Mouse (Mus musculus) leukemia stem cell, adult 10-12 weeks (primary cell): ENCODE results near the gene Clip1. TPM values are rescaled to one million over a fixed set of nuclear protein-coding genes. Genes with fewer than 3 reads are reported as not detected.

Experiments
- polyA plus RNA-seq: library from polyadenylated mRNA; stranded (reverse); fragments of >175 nt; gene quantifications from 2 replicates; pipeline ENCODE4 v1.2.3, GENCODE M21; 2012; ENCODE audit warnings: low replicate concordance

The Clip1 gene
- 11.8 and 16.6 TPM in 2 replicates for polyA plus RNA-seq

GRCm38 (mm10) chr5:123684221-123685144 lies at the start of gene Clip1:
TSS of gene Clip1 (minus strand) at chr5:123684618.

GRCm38 (mm10) chr5:123720328-123721311 lies 36.2 kb upstream of the Clip1 start, which contains the start of gene Zcchc8:
TSS of gene Zcchc8 (minus strand) at chr5:123721100.

GRCm38 (mm10) chr5:123572357-123573186 lies 111.8 kb downstream of the Clip1 start, which contains the start of gene Vps33a:
TSS of gene Vps33a (minus strand) at chr5:123573038.

Other genes with a start within 250 kb of the Clip1 start
- gene Lrrc43, start 195.3 kb downstream of the Clip1 start, polyA plus RNA-seq = not detected in 2 replicates
- gene Il31, start 195.1 kb downstream of the Clip1 start, polyA plus RNA-seq = not detected in 2 replicates
- not detected in 2 replicates for gene B3gnt4, start 174.2 kb downstream of the Clip1 start, polyA plus RNA-seq
- 3.0 and 8.0 TPM in 2 replicates for gene Diablo, start 160.4 kb downstream of the Clip1 start, polyA plus RNA-seq
- 0.42 and 1.8 TPM in 2 replicates for gene Gm49027, start 159.1 kb downstream of the Clip1 start, polyA plus RNA-seq
- 2.2 and 6.5 TPM in 2 replicates for gene Vps33a, start 111.6 kb downstream of the Clip1 start, polyA plus RNA-seq
- gene Zcchc8, start 36.5 kb upstream of the Clip1 start, polyA plus RNA-seq = 47.2 and 47.8 TPM in 2 replicates
- 1.5 and 10.6 TPM in 2 replicates for gene Rsrc2, start 64.8 kb upstream of the Clip1 start, polyA plus RNA-seq
- 2.4 and 4.5 TPM in 2 replicates for gene Kntc1, start 65.1 kb upstream of the Clip1 start, polyA plus RNA-seq
- gene Hcar2, start 180.9 kb upstream of the Clip1 start, polyA plus RNA-seq = 1.2 TPM in 1 of 2 replicates, not detected in the other
- gene Hcar1, start 195.4 kb upstream of the Clip1 start, polyA plus RNA-seq = not detected in 2 replicates
- gene Denr, start 222.6 kb upstream of the Clip1 start, polyA plus RNA-seq = 66.7 and 77.6 TPM in 2 replicates
- gene Gm43518, start 242.8 kb upstream of the Clip1 start, polyA plus RNA-seq = not detected in 2 replicates
- 0.79 and 3.3 TPM in 2 replicates for gene Ccdc62, start 246.1 kb upstream of the Clip1 start, polyA plus RNA-seq